Mouse (Mus musculus) ovary, adult 18-20 months (tissue): Measurements from ENCODE around the gene Cabin1.
A peak's percentile ranks its signal among the peaks of the same experiment; 100 is the strongest.

Experiments
- DNase-seq: peaks from one replicate; pipeline ENCODE4 v3.0.0; 2022; ENCODE audit warnings: low spot score, mixed read lengths

The Cabin1 gene

DNA sequence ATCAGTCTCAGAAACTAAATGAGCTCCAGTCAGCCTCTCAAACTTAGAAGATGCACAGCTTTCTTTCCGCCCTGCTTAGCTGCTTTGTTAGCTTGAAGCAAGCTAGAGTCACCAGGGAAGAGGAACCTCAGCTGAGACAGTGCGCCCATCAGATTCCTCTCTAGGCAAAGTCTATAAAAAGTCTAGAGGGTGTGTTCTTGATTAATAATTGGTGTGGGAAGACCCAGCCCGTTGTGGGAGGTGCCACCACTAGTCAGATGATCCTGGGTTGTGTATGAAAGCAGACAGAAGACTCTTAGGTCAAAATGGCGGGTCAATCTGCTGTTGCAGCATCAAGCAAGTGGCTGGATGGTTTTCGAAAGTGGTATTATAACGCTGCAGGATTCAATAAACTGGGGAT, 2.7 kb upstream of the Cabin1 start:
- DNase-seq: no peak

DNA sequence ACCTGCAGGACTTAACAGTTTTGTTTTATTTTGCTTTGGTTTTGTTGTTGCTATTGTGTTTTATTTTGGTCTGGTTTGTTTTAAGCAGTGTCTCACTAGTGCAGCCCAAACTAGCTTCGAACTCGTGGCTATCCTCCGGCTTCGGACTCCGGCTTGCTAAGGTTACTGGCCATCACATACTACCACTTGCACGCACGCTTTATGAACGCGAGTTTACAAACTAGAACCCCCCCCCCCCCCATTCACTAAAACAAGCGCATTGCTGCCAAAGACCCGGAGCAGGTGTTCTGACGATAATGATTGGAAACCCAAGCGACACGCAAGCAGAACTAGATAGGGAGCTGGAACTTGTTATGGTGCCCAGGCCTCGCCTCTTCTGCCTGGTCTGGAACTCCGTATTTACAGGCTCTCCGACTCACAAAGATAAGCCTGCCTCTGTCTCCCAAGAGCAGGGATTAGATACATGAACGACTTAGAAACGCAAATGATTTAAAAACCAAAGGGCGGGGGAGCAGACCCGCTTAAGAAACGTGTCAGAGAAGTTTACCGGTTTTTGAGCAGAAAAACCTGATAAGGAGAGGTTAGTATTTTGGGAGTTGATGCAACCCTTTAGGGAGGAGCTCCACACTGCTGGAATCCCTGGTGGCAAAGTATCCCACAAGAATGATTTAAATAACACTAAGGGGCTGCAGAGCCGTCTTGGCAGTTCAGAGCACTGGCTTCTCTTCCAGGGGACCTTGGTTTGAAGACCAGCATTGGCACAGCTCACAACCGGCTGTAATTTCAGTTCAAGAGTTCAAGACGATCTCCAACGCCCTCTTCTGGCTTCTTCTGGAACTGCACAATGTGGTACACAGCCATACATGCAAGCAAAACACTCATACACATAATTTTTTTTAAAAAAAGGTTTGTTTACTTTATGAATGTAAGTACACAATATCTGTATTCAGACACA, 655 bp upstream of the Cabin1 start:
- DNase-seq: no peak

DNA sequence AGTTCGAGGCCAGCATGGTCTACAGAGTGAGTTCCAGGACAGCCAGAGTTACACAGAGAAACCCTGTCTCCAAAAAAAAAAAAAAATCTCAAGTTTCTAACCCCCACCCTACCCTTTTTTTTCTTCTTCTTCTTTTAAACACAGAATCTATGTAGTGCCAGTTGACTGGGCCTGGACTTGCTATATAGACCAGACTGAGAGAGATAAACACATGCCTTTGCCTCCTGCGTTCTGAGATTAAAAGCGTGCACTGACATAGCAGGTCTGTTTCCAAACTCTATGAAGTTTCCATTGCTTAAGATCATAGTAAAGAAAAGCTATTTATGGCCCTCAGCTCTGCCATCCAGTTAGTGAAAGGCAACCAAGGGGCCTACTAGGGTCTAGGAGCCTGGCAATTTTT, 1.7 kb downstream of the Cabin1 start:
- no peak for DNase-seq

DNA sequence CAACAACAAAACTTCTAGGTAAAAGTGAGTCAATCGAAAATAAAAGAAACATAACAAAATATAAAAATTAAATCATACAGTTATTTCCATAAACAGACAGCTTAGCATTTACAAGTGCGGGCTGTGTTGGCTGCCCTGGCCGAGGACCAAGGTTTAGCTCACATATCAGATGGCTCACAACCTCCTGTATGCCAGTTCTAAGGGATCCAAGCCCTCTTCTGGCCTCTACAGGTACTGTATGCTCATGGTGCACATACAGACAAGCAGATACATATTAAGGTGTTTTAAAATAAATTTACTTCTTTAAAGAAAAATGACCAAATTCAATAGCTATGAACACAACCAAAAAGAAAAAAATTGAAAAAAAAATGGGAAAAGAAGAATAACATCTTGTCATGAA, 3.8 kb downstream of the Cabin1 start:
- DNase-seq: no peak

DNA sequence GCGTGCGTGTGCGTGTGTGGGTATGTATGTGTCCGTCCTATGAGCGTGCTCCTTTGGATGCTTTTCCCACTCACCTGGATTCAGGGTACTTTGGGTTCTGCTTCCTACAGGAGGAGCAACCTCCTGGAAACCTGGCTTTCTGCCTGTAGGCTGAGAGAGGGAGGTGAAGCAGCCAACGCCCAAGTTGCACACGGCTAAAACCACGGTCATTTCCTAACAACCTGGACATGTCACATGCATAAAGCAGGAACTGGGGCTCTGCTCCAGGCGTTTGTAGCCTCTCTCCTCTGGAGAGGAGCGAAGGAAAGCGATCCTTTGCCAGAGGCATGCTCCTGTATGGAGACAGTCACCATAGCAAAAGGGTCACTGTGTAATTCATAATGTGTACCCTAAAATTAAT, 7.4 kb downstream of the Cabin1 start:
- no peak for DNase-seq

DNA sequence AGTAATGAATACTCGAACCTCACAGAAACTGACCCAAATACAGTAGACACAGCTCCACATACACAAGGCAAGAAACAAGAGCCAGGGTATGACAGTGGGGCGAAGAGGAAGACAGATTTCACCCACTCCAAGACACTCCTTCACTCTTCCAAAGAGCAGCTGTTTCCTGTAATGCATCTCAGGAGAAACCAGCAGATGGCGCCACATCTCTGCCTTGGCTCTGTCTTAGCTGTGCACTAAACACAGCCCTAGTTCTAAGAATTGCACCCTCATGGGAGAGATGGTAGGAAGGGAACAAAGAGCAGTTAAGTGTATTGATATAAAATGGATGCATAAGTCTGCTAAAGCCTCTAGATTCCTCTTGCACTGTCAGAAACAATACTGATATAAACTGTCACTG, 20.1 kb downstream of the Cabin1 start:
- peak; percentile 34 for DNase-seq

DNA sequence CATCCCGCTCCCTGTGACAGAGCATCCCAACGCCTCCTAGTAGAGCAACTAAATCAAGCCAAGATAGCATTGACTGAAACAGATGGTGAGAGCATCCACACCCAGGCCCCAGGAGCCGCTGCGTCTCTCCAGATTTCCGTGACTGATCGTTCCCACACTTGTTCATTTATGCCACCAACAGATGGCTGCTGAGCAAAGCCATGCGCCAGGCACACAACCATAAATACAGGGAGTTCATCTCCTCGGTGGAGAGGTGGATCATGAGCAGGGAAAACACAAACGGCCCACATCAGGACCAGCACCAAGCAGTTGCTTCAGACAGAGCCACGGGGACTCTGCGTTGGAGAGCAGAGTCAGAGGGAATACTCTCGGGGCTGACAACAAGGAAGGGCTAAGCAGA, 20.8 kb downstream of the Cabin1 start:
- DNase-seq: no peak

DNA sequence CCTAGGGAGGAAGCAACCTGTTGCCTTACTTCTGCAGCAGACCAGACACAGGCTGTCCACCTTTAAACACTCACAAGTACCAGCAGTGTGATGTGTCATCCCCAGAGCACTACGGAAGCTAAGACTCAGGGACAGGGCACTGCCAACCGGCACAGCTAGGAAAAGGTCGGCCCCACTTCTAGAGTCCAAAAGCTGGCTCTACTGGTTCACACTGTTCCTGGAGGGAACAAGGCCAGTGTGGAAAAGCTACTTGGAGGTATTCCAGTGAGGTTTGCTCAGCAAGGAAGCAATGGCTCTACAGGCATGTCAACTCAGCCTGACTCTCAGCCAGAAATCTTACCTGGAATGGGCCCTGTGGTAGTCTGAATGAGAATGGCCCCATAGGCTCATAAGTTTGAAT, 23.3 kb downstream of the Cabin1 start:
- no peak for DNase-seq

DNA sequence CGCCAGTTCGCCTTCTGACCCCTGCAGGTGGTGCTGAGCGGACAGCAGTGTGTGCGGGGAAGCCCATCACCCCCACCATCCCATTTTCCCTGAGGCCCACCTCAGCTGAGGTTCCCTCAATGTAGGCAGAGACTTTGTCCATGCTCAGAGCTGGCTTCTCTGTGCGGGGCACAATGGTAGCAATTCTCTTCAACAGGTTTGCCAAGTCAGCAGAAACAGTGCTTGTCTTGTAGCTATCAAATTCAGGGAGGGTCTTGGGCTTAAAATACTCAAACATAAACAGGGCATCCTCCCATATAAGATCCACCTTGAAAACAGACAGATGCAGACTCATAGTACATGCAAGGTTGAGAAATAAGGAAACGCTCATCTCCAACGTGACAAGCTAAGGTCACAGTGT, 38.7 kb downstream of the Cabin1 start:
- no peak for DNase-seq

DNA sequence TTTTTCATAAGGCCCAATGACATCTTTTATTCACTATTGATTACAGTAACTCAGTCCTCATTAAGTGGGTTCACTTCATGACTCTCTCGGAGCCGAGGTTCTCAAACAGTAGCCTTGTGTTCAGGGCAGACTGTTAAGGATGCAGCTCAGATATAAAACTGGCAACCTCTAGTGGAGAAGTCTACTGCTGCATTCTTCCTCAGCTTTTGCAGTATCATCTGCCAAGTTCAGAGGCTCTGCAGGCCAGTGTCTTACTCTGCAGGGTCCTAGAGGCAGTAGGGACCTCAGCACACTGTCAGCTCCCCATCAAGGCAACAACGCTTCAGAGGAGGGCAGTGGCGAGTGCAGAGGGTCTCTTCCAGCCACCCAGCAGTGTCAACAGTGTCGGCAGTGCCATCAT, 43.9 kb downstream of the Cabin1 start:
- no peak for DNase-seq

DNA sequence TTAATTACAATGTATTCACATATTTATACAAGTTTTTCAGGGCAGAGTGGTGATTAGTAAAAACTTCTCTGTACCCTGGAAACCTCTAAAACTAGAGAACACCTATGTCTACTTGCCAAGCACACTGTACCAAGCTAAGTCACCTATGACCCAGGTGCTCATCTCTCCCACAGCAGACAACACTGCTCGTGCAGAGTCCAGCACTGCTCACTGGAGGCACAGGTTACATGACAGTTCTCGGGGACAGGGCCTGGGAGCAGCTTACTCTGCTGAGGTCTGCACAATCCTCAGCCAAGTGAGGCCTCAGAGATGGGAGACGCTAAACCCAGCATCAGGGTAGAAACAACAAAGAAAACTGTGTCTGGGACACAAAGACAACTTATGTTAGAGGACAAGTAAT, 49.3 kb downstream of the Cabin1 start:
- DNase-seq: no peak

DNA sequence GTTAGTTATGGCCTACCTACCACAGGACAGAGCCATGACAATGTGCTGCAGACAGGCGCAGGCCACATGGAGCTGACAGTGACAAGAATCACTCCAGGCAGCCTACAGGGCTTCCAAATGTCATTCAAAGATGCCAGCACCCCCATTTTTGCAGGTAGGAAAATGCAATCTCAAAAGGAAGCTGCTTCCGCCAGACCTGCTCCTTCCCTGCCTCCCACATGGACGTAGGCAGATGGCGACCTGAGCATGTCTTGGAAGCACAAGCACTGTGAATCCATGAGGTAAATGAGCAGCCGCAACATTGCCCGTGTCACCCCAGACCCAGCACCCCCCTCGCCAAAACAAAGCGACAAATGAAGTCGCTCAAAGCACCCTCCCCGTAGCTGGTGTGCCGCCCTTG, 51.1 kb downstream of the Cabin1 start:
- no peak for DNase-seq

DNA sequence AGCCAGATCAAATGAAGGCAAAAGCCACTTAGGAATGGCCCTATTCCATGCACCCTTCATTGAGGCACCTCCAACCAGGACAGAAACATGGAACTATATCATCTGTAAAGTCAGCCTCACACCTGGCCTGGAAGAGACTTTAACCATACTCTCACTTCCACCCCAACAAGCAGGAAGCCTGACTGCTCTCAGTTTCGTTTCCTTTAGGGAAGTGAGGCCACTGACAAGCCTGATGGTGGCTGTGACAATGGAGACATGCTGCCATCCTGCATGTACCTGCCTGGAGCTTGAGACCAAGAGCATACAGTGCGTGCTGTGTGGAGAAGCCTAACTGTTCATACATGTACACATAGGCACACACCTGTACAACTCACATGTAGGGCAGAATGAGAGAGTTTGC, 53.9 kb downstream of the Cabin1 start:
- no peak for DNase-seq

DNA sequence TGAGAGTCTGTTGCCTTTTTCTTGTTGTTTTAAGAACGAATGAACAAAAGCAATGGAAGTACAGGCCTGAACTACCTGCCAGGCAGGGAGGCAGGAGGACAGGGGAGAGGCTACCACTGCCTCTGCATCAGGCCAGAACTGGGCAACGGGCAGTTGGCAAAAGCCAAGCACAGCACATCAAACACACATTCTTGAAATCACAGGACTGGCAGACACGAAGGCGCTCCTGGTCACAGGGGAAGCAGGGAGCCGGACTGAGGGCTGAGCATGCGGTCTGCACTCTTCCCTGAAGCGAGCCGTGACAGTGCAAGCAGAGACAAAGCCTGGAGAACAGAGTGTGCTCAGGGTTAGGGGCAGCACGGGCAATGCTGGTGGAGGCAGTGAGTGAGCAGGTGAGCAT, 54.9 kb downstream of the Cabin1 start:
- DNase-seq: no peak

DNA sequence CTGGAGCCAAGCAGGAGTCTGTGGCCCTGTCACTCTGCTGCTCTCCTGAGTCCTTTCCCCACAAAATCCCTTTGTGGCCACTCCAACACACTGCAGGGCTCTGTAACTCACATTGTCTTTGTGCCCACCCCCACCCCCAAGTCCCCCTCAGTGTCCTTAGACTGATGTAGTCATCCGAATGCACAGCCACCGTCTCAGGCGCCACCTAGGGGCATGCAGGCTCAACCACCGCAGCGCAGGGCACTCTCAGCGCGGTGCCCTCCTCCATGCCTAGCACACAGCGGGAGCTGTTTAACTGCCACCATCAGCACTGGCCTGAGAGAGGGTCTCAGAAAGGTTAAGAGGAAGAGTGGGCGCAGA, 55.5 kb downstream of the Cabin1 start:
- no peak for DNase-seq

DNA sequence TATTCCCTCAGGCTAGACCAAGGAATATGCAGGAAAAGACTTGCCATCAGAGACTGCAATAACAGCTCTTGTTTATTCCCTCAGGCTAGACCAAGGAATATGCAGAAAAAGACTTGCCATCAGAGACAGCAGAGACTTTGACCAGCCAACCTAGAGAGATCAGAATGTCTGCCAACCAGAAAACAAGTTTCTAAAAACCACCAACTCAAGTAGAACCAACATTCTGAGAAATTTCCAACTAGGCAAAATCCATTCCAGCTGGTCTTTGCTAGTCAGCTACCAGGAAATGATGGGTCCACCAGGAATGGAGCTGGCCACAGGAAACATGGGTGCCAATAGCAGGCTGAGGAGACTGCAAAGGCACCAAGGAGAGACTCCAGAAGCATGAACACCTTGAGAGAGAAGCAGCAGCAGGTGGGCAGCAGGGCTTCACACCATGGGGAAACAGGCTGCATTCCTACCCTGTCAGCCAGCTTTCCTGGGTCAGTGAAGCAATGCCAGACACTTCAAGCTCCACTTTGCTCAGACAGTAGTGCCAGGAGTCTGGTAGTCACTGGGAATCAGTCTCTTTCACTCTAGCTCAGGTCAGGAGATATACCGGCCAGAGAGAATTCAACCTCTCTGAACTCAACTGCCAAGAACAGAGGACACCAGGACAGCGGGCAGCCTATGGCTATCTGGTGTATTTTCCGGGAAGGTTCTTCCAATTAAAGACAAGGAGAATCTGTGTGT, 56.1 kb downstream of the Cabin1 start:
- DNase-seq: no peak

DNA sequence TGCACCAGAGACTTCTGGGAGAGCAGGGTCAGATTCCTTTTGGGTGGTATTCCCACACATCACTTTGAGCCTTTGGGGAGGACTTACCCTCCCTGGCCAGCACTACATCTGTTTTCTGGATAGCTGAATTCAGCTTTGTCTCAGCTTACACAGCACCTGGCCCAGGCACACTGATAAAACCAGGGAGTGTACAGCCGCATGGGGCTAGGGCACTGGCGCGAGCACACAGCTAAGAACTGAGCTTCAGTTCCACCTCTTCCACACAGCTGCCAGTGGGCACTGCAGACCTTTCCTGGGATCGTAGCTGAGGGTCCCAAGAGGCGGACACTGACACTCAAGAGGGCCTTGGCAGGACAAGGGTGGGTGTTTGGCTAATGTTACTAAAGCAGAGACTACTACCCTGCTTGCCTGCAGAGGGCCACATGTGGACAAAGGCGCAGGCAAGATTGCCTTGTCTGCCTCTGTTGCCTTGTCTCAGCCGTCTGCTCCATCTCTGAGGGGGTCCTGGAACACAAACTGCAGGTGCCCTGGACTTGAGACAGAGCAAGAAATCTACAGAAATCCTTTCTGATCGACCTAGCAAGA, 57.4 kb downstream of the Cabin1 start:
- DNase-seq: no peak

DNA sequence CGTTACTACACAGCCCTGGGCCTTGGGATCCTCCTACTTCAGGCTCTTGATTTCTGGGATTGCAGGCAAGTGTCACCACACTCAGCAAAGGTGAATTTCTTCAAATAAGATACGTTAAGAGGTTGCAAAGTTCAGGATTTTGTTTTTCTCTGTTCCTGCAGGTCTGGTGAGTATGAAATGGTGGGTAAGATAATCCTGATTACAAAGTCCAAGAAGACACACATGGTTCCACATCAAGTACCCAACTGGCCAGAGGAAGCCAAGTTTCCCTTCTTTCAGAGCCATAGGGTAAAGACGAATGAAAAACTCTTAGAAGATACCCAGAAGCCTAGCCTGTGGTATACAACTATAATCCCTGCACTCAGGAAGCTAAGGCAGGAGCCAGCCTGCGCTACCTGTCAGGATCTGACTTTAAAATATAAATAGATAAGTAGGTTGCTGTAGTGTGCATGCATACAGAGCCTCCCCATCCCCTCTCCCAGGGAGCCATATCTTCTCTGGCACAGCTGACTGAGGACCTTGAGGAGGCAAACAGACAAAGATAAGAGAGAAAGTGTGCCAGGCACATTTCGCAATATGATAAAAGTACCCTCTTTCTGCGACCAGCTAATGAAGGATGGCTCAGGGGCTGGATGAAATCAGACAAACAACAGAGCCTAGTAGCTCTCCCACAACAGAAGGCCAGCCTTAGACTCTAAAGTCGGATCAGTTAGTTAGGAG, 58.3 kb downstream of the Cabin1 start:
- DNase-seq: peak; percentile 78

DNA sequence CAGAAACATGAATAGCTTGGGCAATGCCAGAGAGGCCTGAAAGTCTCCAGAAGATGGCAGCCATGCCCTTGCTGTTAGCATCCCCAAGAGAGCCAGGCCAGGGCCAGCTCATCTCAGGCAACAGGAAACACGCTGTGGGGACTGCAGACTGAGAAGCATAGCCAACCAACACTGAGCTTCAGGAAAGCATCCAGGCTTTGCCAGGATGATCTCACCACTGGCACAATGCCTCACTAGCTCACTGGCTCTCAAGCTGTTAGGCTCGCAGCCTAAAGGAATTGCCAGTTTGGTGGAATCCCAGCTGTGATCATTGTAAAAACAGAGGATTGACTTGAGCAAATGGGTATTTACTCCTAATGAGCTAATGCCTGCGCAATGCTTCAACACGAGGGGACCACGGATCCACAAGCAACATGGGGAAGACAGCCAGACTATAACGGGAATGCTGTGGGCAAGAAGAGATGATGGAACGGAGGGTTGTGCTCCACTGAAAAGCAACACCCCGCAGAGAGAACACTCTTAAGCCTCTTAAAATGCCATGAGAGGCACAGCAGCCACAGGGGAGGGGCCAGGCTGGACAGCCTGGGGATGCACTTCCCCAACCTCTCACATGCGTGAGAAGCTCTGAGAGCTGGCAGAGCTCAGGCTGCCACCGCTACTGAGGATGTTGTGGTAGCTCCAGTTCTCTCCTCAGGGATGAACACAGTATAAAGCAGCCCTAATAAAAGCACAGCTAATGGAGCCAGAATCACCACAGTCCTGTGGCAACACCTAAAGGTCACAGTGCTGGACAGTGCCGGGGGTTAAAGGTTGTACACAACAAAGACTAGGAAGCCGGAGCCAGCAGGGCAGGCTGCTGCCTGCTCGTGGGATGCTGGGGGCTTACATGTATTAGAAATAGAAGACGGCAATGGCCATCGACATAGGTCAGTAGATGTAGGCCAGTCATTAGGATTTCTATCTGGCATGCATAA, 59.6 kb downstream of the Cabin1 start:
- DNase-seq: peak; percentile 82

DNA sequence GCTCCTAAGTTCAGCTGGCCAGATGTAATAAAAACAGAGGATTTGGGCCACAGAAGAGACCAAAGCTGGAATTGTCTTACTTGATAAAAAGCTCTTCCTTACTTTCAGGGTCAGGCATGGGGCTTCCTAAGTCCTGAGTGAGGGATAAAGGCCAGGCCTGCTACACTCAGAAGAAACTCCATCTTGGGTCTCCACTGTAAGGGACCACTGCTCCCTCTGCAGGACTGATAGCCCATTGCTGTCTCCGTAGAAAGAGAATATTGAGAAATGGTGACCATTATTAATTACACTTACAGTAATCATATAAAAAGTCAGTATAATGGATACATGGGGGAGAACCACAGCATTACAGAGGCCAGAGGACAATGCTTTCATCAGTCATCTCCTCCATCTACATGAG, 60.6 kb downstream of the Cabin1 start:
- no peak for DNase-seq

DNA sequence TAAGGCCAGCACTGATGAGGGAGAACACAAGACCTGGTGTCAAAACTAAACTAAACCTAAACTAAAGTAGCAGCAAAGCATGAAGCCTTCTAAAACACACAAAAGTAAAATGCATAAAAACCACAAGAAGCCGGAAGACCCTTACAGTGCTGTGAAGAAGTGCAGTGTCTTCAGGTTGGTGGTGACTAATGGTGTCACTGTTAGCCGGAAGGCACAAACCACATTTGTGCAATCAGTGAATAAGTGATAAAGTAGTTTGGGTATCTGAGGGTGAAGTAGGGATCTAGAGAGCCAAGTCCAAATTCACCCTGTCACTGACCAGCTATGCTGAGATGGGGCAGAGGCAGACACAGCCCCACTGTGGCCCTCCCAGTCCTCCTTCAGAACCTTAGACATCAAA, 61.6 kb downstream of the Cabin1 start:
- DNase-seq: no peak
